Mouse (Mus musculus) limb, embryonic 14.5 days (tissue): Measurements from ENCODE around the gene Rgs8. TPM values are rescaled to one million over a fixed set of nuclear protein-coding genes. Genes with fewer than 3 reads are reported as not detected.
A peak's percentile ranks its signal among the peaks of the same experiment; 100 is the strongest.

Experiments used
- ATAC-seq: fragments of 200-750 bp; cut with Nextera tagmentation; 2 replicates; pipeline ENCODE4 v1.8.0; 2017; ENCODE audit warnings: low read depth, moderate number of reproducible peaks, moderate TSS enrichment; ENCODE audit not compliant: low FRiP score
- DNase-seq: peaks from one replicate; pipeline ENCODE4 v3.0.0-alpha.2; 2015; ENCODE audit warnings: low spot score
- H3K27ac ChIP-seq: fragments of 300-500 bp; sonication (generic); replicated peaks from 2 replicates; pipeline ENCODE4 v1.5.1; 2014; ENCODE audit warnings: low read depth, mild to moderate bottlenecking, low read length, moderate library complexity, mixed read lengths
- H3K27me3 ChIP-seq: fragments of 300-500 bp; sonication (generic); 2 replicates; pipeline ENCODE4 v1.6.1; 2014; ENCODE audit warnings: low read length, mixed read lengths; ENCODE audit not compliant: control insufficient read depth, insufficient read depth
- H3K36me3 ChIP-seq: fragments of 300-500 bp; sonication (generic); 2 replicates; pipeline ENCODE4 v1.6.1; 2014; ENCODE audit warnings: mild to moderate bottlenecking, low read length, moderate library complexity, mixed read lengths; ENCODE audit not compliant: control insufficient read depth, insufficient read depth
- H3K4me1 ChIP-seq: fragments of 300-500 bp; sonication (generic); 2 replicates; pipeline ENCODE4 v1.6.1; 2014; ENCODE audit warnings: antibody characterized with exemption, low read length, mixed read lengths; ENCODE audit not compliant: control insufficient read depth, insufficient read depth
- H3K4me2 ChIP-seq: fragments of 300-500 bp; sonication (generic); replicated peaks from 2 replicates; pipeline ENCODE4 v1.6.1; 2014; ENCODE audit warnings: low read depth, mild to moderate bottlenecking, low read length, moderate library complexity; ENCODE audit not compliant: severe bottlenecking
- H3K4me3 ChIP-seq: fragments of 300-500 bp; sonication (generic); replicated peaks from 2 replicates; pipeline ENCODE4 v1.5.1; 2014; ENCODE audit warnings: low read length
- H3K9ac ChIP-seq: fragments of 300-500 bp; sonication (generic); 2 replicates; pipeline ENCODE4 v1.6.1; 2014; ENCODE audit warnings: mild to moderate bottlenecking, low read depth, low read length, moderate library complexity; ENCODE audit not compliant: severe bottlenecking
- H3K9me3 ChIP-seq: fragments of 300-500 bp; sonication (generic); 2 replicates; pipeline ENCODE4 v1.6.1; 2016; ENCODE audit warnings: low read length; ENCODE audit not compliant: control insufficient read depth
- POLR2A ChIP-seq: fragments of 200-500 bp; IDR thresholded peaks from 2 replicates; pipeline ENCODE4 v1.8.0; 2012; ENCODE audit warnings: inconsistent platforms, mild to moderate bottlenecking, moderate library complexity, borderline replicate concordance; ENCODE audit not compliant: insufficient read depth, insufficient read length; ENCODE audit errors: extremely low read depth
- WGBS: fragments of 180-500 bp; shearing (Covaris S2); extraction: QIAGEN DNeasy Blood & Tissue Kit; methylation state at CpG from one replicate; pipeline ENCODE4 v1.1.7; 2014; 5-methylcytosine and 5-hydroxymethylcytosine counted together
- polyA plus RNA-seq, 2 experiments: library from polyadenylated mRNA; depleted of rRNA in 1 of 2; stranded (reverse) in 1 of 2; unstranded in 1 of 2; fragments of >200 nt; fragmentation: Nextera tagmentation in 1 of 2; extraction: Ambion mirVana in 1 of 2; gene quantifications; 2 replicates each; pipeline versions ENCODE4 v1.2.1 to v1.2.3; 2012 to 2014

Rgs8 gene
- polyA plus RNA-seq, 2 experiments, result 1.3 to 1.9 TPM

DNA sequence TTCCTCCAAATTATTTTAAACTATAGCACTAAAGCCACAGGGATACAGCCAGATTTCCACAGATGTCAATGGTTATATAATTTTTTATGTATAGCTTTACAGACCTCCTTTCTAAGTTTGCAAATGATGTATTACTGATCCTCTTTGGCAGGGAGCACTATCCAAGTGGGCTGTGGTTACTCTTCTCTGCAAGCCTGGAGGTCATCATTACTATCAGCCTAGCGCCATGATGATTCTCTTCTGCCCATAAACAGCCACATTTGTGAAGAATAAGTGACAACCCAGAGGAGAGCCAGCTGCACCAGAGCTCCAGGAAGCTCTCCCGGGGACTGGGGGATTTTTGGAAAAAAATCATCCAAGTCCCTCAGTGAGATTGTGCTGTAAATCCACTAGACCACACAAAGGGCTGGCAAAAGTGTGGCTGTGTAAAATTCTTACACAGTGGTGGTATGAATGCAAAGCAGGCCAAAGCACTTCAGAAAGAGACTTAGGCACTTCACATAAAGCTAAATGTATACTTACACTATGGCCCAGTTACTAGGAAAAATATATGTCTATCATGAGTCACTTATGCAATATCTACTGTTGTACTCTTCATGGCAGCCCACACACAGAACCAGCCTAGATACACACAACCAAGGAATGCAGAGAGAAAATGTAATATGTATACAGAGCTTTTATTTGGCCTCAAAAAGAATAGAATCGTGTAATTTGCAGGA is 58.9 kb downstream of the Rgs8 start:
- DNase-seq (peak; percentile 36), ATAC-seq (peak; percentile 37; the same call in 1 of the 2 replicates)
- H3K27ac ChIP-seq, result no peak overlapping the region
- H3K4me3 ChIP-seq, result no peak overlapping the region
- no peak overlapping the region for H3K9ac ChIP-seq
- 63% methylated on average over 3 of the region's 3 CpGs for WGBS
- no peaks in the 10 kb centered on the region for H3K9me3 ChIP-seq
- no peaks in the 10 kb centered on the region for H3K27me3 ChIP-seq
- H3K4me2 ChIP-seq, result no peak overlapping the region
- no peak for TF ChIP-seq POLR2A
- no peaks in the 10 kb centered on the region for H3K36me3 ChIP-seq
- H3K4me1 ChIP-seq, result no peaks in the 10 kb centered on the region

DNA sequence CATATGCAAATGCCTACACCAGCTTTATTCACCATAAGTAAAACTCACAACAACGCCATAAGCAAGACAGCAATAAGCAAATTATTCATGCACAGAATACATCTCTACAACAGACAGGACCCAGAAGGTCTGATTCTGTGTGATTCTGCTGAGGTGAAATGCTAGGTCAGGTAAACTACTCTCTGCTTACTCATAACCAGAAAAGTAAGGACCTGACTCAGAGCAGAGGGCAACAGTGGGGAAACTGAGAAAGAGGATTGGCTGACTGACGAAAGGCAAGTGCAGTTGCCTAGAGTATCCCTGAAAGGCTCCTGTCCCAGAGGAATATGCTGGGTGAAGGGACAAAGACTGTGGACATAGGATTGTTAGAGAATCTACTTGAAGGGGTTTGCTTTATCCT is 59.8 kb downstream of the Rgs8 start:
- WGBS, result 92% methylated on average over 2 of the region's 2 CpGs
- Histone ChIP-seq H3K9ac (no peak overlapping the region), H3K4me1 (no peaks in the 10 kb centered on the region), H3K27ac (no peak overlapping the region), H3K4me3 (no peak overlapping the region), H3K27me3 (no peaks in the 10 kb centered on the region), H3K4me2 (no peak overlapping the region), H3K9me3 (no peaks in the 10 kb centered on the region), H3K36me3 (no peaks in the 10 kb centered on the region)
- no peak for TF ChIP-seq POLR2A
- DNase-seq, result no peak
- no peak for ATAC-seq

DNA sequence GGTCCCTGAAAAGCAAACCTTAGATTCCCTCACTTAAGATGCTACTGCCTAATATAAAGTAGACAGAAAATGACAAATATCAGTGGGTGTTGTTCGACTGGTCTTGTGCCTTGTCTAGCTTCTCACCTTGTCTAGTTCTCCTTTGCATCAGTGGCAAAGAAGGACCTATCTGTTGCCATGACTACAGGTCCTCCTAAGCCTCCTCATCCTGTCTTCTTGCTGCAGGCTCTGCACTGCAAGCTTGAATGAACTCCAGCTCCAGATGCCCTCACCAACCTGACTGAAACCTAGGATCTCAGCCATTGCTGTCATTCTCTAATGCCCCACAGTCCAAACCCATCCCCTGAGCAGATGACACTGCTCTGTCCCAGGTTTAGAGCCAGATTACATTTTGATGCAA is 65.2 kb downstream of the Rgs8 start:
- 75% methylated on average over 1 of the region's 1 CpGs for WGBS
- H3K27me3 ChIP-seq, result no peaks in the 10 kb centered on the region
- no peak for TF ChIP-seq POLR2A
- H3K9me3 ChIP-seq, result no peaks in the 10 kb centered on the region
- no peak for ATAC-seq
- no peak for DNase-seq
- H3K27ac ChIP-seq, result no peak overlapping the region
- no peak overlapping the region for H3K4me3 ChIP-seq
- H3K4me2 ChIP-seq, result no peak overlapping the region
- no peaks in the 10 kb centered on the region for H3K36me3 ChIP-seq
- no peaks in the 10 kb centered on the region for H3K4me1 ChIP-seq
- no peak overlapping the region for H3K9ac ChIP-seq

DNA sequence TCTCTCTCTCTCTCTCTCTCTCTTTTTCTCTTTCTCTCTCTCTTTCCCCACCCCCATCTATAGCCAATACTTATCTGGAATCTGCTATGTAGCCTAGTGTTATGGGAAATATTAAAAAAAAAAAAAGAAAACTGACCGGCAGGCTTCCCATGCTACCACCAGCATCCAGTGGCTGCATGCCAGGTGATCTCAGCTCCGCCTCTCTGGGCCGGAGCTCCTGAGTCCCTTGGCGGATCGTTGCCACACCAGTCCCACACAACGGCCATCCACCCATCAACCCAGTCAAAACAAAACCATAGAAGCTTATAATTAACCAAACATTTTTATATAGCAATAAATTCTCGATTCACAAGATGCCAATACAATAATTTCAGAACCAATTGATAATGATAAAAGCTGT is 68.1 kb downstream of the Rgs8 start:
- 70% methylated on average over 7 of the region's 7 CpGs for WGBS
- no peak for TF ChIP-seq POLR2A
- Histone ChIP-seq H3K27me3 (no peaks in the 10 kb centered on the region), H3K4me2 (no peak overlapping the region), H3K4me1 (no peaks in the 10 kb centered on the region), H3K4me3 (no peak overlapping the region), H3K27ac (no peak overlapping the region), H3K9ac (no peak overlapping the region), H3K9me3 (no peaks in the 10 kb centered on the region), H3K36me3 (no peaks in the 10 kb centered on the region)
- ATAC-seq, result no peak
- DNase-seq, result no peak

DNA sequence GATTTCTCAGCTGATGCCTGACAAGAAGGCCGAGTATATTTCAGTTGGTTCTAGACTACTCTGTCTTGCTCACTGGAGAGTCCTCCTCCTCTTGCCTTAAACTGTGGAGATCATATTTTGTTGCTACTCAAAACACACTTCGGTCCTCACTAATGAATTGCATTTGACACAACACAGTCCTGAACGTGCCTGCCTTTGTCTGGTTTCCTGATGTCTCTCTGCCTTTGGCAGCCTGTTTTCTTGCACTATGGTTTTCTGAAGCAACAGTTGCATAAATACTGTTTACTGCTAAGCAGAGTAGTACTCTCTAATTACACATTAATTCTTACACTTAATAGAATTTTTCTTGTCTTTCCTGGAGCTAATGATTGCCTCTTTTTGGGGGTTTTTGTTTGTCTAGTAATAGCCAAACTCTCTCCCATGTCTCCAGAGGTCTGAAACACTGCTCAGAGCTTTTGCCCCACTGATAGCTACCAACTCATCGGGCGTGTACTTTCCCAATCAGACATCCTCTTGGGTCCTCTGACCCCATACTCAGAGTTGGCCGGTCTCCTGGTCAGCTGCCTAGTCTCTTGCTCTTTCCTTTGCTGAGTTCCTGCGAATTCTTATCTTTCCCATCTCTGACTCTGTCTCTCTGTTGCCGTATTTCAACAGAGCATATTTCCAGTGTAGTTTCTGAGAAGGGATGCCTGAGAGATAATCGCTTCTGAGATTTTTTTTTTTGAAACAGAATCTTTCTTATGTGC is 68.9 kb downstream of the Rgs8 start:
- Histone ChIP-seq H3K4me1 (no peaks in the 10 kb centered on the region), H3K36me3 (no peaks in the 10 kb centered on the region), H3K27ac (no peak overlapping the region), H3K9me3 (no peaks in the 10 kb centered on the region), H3K9ac (no peak overlapping the region), H3K4me2 (no peak overlapping the region), H3K4me3 (no peak overlapping the region), H3K27me3 (no peaks in the 10 kb centered on the region)
- no peak for TF ChIP-seq POLR2A
- 85% methylated on average over 9 of the region's 9 CpGs for WGBS
- ATAC-seq, result no peak
- no peak for DNase-seq
